Comparison of ENCODE assay signal across 19 mouse cellular contexts in genomic region chr4:149313558-149314253, GRCm38 (mm10). TPM values are rescaled to one million over a fixed set of nuclear protein-coding genes. Genes with fewer than 3 reads are reported as not detected.
DNase-seq lines count a peak whose midpoint lies in the region; ATAC-seq and TF ChIP-seq lines count a peak whose summit lies in the region.
"Had no signal": no experiment of that assay in that cellular context is flagged by ENCODE, and none has a peak within 500 bp of the region (broad histone marks: within the 10 kb centered on the region; RNA-seq: fewer than 3 reads in every experiment).

No protein-coding gene starts in this region.

- peak; percentile 74 for DNase-seq in gastrocnemius, adult 2 months
- DNase-seq in gastrocnemius, postnatal 36 days: no peak
- DNase-seq in lung, postnatal 0 days (ENCODE audit: low spot score): no peak
- DNase-seq in lung, adult 2 months: no peak
- no peak for DNase-seq in limb, embryonic 14.5 days (ENCODE audit: low spot score)
- DNase-seq in spleen, postnatal 4 days (ENCODE audit: low spot score in 2 of 2): no peak
- no peak for DNase-seq in heart, postnatal 36 days
- DNase-seq in kidney, postnatal 4 days: no peak
- DNase-seq: heart, postnatal 14 days; lung, adult 18-20 months; right cerebral cortex, adult 18-20 months; thymus, adult 2 months had no signal

- TF ChIP-seq CTCF in gastrocnemius, adult 2 months (IDR thresholded peaks at IDR 0.05): no peak
- no peak for TF ChIP-seq CTCF in lung, postnatal 0 days (IDR thresholded peaks at IDR 0.05)
- no peak for TF ChIP-seq CTCF in lung, adult 2 months (IDR thresholded peaks at IDR 0.05; ENCODE audit: insufficient read depth, low read length)

- no peaks in the 10 kb centered on the region for H3K4me1 ChIP-seq in lung, postnatal 0 days (ENCODE audit: insufficient read depth, low read depth, low read length)
- no peaks in the 10 kb centered on the region for H3K4me1 ChIP-seq in lung, adult 2 months (ENCODE audit: control insufficient read depth, insufficient read depth, low read length)
- no peaks in the 10 kb centered on the region for H3K4me1 ChIP-seq in limb, embryonic 14.5 days (ENCODE audit: control insufficient read depth, insufficient read depth, low read length)

- no peaks in the 10 kb centered on the region for H3K9me3 ChIP-seq in lung, postnatal 0 days (ENCODE audit: low read length)
- H3K9me3 ChIP-seq in limb, embryonic 14.5 days (ENCODE audit: control insufficient read depth, low read length): no peaks in the 10 kb centered on the region
- H3K9me3 ChIP-seq: heart, embryonic 12.5 days; kidney, embryonic 15.5 days; midbrain, embryonic 12.5 days; neural tube, embryonic 12.5 days had no signal

- TF ChIP-seq POLR2A in lung, adult 2 months (IDR thresholded peaks at IDR 0.05; ENCODE audit: borderline replicate concordance, extremely low read depth, low read depth, low read length): no peak
- no peak for TF ChIP-seq POLR2A in limb, embryonic 14.5 days (IDR thresholded peaks at IDR 0.05; ENCODE audit: borderline replicate concordance, extremely low read depth, insufficient read depth, insufficient read length)

- no peaks in the 10 kb centered on the region for H3K27me3 ChIP-seq in lung, postnatal 0 days (replicated peaks; ENCODE audit: insufficient read depth, low read length)
- no peaks in the 10 kb centered on the region for H3K27me3 ChIP-seq in limb, embryonic 14.5 days (ENCODE audit: control insufficient read depth, insufficient read depth, low read length)
- H3K27me3 ChIP-seq: heart, embryonic 12.5 days; kidney, embryonic 15.5 days; midbrain, embryonic 12.5 days; neural tube, embryonic 12.5 days had no signal

- no peak for TF ChIP-seq EP300 in lung, postnatal 0 days (IDR thresholded peaks at IDR 0.05)

- H3K36me3 ChIP-seq in lung, postnatal 0 days (ENCODE audit: insufficient read depth, low read length): no peaks in the 10 kb centered on the region
- H3K36me3 ChIP-seq in limb, embryonic 14.5 days (ENCODE audit: control insufficient read depth, insufficient read depth, low read length): no peaks in the 10 kb centered on the region
- H3K36me3 ChIP-seq: heart, embryonic 12.5 days; kidney, embryonic 15.5 days; midbrain, embryonic 12.5 days; neural tube, embryonic 12.5 days had no signal

- WGBS in lung, postnatal 0 days: 80% methylated on average over 12 of the region's 12 CpGs
- WGBS in lung, adult 2 months: 86% methylated on average over 12 of the region's 12 CpGs
- WGBS in limb, embryonic 14.5 days: 57% methylated on average over 12 of the region's 12 CpGs

- H3K9ac ChIP-seq in lung, postnatal 0 days (replicated peaks; ENCODE audit: low read depth): no peak overlapping the region
- no peak overlapping the region for H3K9ac ChIP-seq in limb, embryonic 14.5 days (ENCODE audit: low read depth, low read length, severe bottlenecking)
- H3K9ac ChIP-seq: heart, embryonic 12.5 days; kidney, embryonic 15.5 days; midbrain, embryonic 12.5 days; neural tube, embryonic 12.5 days had no signal

- ATAC-seq in lung, postnatal 0 days: no peak
- ATAC-seq in limb, embryonic 14.5 days (ENCODE audit: low FRiP score, low read depth): peak; percentile 63; the same call in 1 of the 2 replicates
- ATAC-seq: hindbrain, embryonic 16.5 days; intestine, postnatal 0 days had no signal

- H3K4me3 ChIP-seq in gastrocnemius, adult 2 months: peak overlapping the region; percentile 67
- no peak overlapping the region for H3K4me3 ChIP-seq in lung, postnatal 0 days (ENCODE audit: low read depth, low read length)
- H3K4me3 ChIP-seq in lung, adult 2 months (replicated peaks; ENCODE audit: extremely low read depth, low read depth, low read length): no peak overlapping the region
- no peak overlapping the region for H3K4me3 ChIP-seq in limb, embryonic 14.5 days (replicated peaks; ENCODE audit: low read length)
- H3K4me3 ChIP-seq: heart, embryonic 12.5 days; kidney, embryonic 15.5 days; midbrain, embryonic 12.5 days; neural tube, embryonic 12.5 days had no signal

- H3K4me2 ChIP-seq in lung, postnatal 0 days (replicated peaks; ENCODE audit: low read depth, low read length): no peak overlapping the region
- no peak overlapping the region for H3K4me2 ChIP-seq in limb, embryonic 14.5 days (replicated peaks; ENCODE audit: low read depth, low read length, severe bottlenecking)
- H3K4me2 ChIP-seq: heart, embryonic 12.5 days; kidney, embryonic 15.5 days; liver, embryonic 11.5 days; midbrain, embryonic 12.5 days; neural tube, embryonic 12.5 days had no signal

- peak overlapping the region; percentile 90 for H3K27ac ChIP-seq in gastrocnemius, adult 2 months
- peak overlapping the region; percentile 14; the same call in 1 of the 2 replicates for H3K27ac ChIP-seq in lung, postnatal 0 days (ENCODE audit: low read length)
- H3K27ac ChIP-seq in limb, embryonic 14.5 days (replicated peaks; ENCODE audit: low read depth, low read length): no peak overlapping the region
- H3K27ac ChIP-seq: kidney, embryonic 15.5 days; midbrain, embryonic 12.5 days; neural tube, embryonic 12.5 days had no signal

- intact Hi-C loops in gastrocnemius, adult 2 months (cut with DNase I): loop anchor here (5.0 kb wide), 1 partner anchor 34 kb away; no protein-coding TSS in a partner anchor
- intact Hi-C loops in gastrocnemius, postnatal 36 days (cut with DNase I): no loop called here
- intact Hi-C loops in heart, postnatal 36 days (cut with DNase I): no loop called here

RNA-seq across cellular contexts. Expression of gene Kif1b, which starts 6.2 kb away (rescaled TPM):
- 100 to 1,000 TPM; 256 to 358 TPM for total RNA-seq in gastrocnemius, adult 2 months (2021)
- total RNA-seq in gastrocnemius, postnatal 36 days (2021): 100 to 1,000 TPM; 259 to 283 TPM
- 35.6 and 36.7 TPM in 2 replicates for polyA plus RNA-seq in lung, postnatal 0 days (2015; fragmentation: Nextera tagmentation; extraction: Ambion mirVana)
- polyA plus RNA-seq in lung, adult 2 months (2012; rRNA removed): 32.0 and 43.8 TPM in 2 replicates
- 35.0 and 41.6 TPM in 2 replicates for polyA plus RNA-seq in limb, embryonic 14.5 days (2012; rRNA removed)
- 47.6 and 50.3 TPM in 2 replicates for polyA plus RNA-seq in limb, embryonic 14.5 days (2014; fragmentation: Nextera tagmentation; extraction: Ambion mirVana)
- total RNA-seq in heart, postnatal 36 days (2021): 100 to 1,000 TPM; 148 to 157 TPM
